Comparison of ENCODE assay signal across 12 mouse cellular contexts in the genomic region with DNA sequence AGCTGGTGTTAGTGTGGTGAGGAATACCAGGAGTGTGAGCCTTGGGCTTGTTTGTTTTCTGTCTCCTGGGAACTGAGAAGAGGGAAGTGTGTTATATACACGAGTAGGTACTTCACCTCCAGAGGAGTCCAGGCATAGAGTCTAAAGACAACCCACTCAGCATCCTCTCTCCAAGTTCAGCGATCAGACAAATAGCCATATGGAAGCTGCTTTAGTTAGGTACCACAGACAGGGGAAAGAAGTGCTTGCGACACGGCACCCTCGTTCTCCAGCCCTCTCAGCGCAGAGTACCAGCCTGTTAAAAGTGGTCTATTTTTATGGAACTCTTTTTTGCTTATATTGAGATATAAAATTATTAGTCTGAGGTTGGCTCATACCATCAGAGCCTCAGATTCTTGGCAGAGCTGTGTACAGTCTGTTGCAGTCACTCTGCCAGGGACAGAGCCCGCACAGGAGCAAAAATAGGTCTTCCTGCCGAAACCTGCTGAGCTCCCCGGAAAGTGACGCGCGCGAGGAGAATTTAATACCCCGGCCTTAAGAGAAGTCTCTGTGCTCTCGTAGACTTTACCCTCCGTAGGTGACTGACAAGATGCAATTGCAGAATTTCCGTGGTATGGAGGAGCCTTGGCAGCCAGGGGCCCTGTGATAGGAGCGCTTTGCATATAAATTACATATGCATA.
A peak's percentile ranks its signal among the peaks of the same experiment; 100 is the strongest.
DNase-seq lines count a peak whose midpoint lies in the region; ATAC-seq lines count a peak whose summit lies in the region.
"Had no signal": no experiment of that assay in that cellular context is flagged by ENCODE, and none has a peak within 500 bp of the region (broad histone marks: within the 10 kb centered on the region; RNA-seq: fewer than 3 reads in every experiment).

No protein-coding gene starts in this region.

- DNase-seq in left cerebral cortex, adult 18-20 months (ENCODE audit: low spot score in 2 of 2) = peak; percentile 23 to 38
- DNase-seq in left cerebral cortex, adult 11 months (ENCODE audit: low spot score) = no peak
- peak; percentile 78 for DNase-seq in cerebellum, adult 11 months
- DNase-seq in layer of hippocampus, postnatal 36 days = peak; percentile 74 to 75
- no peak for DNase-seq in adrenal gland, adult (ENCODE audit: inconsistent age in 2 of 2, low spot score in 1 of 2)
- no peak for DNase-seq in spleen, adult 12 weeks (ENCODE audit: low spot score)
- no peak for DNase-seq in thymus, postnatal 0 days (ENCODE audit: low spot score)
- DNase-seq: thymus, postnatal 25 days had no signal

- 48% methylated on average over 18 of the region's 18 CpGs for WGBS in forebrain, embryonic 16.5 days

- peak overlapping the region; percentile 78 for H3K27ac ChIP-seq in forebrain, embryonic 16.5 days (ENCODE audit: low read length)
- H3K27ac ChIP-seq: heart, embryonic 15.5 days; macrophage had no signal

- ATAC-seq in forebrain, embryonic 16.5 days = peak; percentile 67
- ATAC-seq: intestine, postnatal 0 days had no signal

- no peaks in the 10 kb centered on the region for H3K27me3 ChIP-seq in forebrain, embryonic 16.5 days (replicated peaks; ENCODE audit: control insufficient read depth, insufficient read depth, low read length)

- H3K4me2 ChIP-seq in forebrain, embryonic 16.5 days (ENCODE audit: low read length) = 0 out of 2 replicates have a peak overlapping the region, but pooled peaks have one; percentile 6
- H3K4me2 ChIP-seq: heart, embryonic 15.5 days had no signal

- H3K4me1 ChIP-seq in forebrain, embryonic 16.5 days (replicated peaks; ENCODE audit: control insufficient read depth, insufficient read depth, low read length) = peaks cover 12% of the 10 kb centered on the region
- H3K4me1 ChIP-seq: heart, embryonic 15.5 days had no signal

- H3K4me3 ChIP-seq in forebrain, embryonic 16.5 days (replicated peaks; ENCODE audit: low read length) = no peak overlapping the region
- H3K4me3 ChIP-seq: heart, embryonic 15.5 days had no signal

- H3K9me3 ChIP-seq in forebrain, embryonic 16.5 days (ENCODE audit: control insufficient read depth, low read length) = no peaks in the 10 kb centered on the region
- H3K9me3 ChIP-seq: heart, embryonic 15.5 days had no signal

- H3K9ac ChIP-seq in forebrain, embryonic 16.5 days (replicated peaks; ENCODE audit: low read depth, low read length) = no peak overlapping the region
- H3K9ac ChIP-seq: heart, embryonic 15.5 days had no signal

- no peaks in the 10 kb centered on the region for H3K36me3 ChIP-seq in forebrain, embryonic 16.5 days (ENCODE audit: control insufficient read depth, insufficient read depth)
- H3K36me3 ChIP-seq: heart, embryonic 15.5 days had no signal

Comparison
In these comparisons a context has a peak if more than half of its experiments do, and no peak if none do; other contexts are left out.
1. DNase-seq: peak in left cerebral cortex, adult 18-20 months (2 of 2), cerebellum, adult 11 months (single experiment) and layer of hippocampus, postnatal 36 days (2 of 2); none in left cerebral cortex, adult 11 months (single experiment), adrenal gland, adult (0 of 2), spleen, adult 12 weeks (single experiment) and thymus, postnatal 0 days (single experiment).